Mouse (Mus musculus): ENCODE data around the gene Setd3.
A peak's percentile ranks its signal among the peaks of the same experiment; 100 is the strongest.
"Not testable (repeated sequence)": the region's sequence is repeated elsewhere in the genome, so short reads cannot be mapped to it uniquely, and the experiment has no call there.

Gene Setd3

DNA sequence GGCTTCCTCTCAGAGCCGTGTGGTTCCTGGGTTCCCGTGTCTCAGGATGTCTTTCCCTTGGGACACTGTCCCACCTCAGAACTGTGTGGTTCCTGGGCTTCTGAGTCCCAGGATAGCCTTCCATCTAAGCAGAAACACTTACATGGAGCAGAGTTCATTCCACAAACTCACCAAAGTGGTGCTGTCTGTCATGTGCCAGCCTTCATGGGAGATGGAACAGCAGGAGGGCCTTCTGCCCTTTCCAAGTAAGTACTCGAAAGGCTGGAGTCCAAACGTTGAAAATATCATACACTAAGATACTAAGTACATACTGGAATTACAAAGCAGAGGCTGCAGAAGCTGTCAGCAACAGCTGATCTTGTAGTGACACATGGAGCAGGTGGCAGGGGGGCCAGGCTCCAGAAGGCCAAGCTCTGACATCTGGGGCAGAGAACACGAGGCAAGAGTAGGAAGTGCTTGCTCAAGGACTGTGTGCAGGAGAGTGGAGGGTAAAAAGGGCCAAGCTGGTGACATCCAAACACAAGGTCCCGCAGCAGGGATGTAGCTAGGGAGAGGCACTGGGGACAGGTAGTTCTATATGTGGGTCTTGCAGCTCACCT is 43.4 kb downstream of the Setd3 start:
- peak; percentile 16 for DNase-seq

DNA sequence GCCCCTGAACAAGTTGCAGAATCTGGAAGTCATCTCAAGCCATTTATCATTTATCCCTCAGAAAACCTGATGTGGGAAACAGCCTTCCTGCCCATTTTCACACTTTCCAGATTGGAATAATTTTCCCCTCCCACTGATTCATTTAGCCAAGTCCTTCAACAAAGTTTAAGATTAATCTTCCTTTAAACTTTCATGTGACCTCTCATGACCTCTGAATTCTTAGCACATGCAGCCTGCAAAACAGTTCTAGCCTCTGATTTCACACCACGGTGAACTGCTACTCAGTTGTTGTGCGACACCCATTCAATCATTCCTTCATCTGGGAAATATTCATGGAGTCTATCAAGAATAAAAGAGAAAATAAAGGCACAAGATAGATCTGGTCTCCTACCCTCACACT is 45.9 kb downstream of the Setd3 start:
- DNase-seq, result no peak

DNA sequence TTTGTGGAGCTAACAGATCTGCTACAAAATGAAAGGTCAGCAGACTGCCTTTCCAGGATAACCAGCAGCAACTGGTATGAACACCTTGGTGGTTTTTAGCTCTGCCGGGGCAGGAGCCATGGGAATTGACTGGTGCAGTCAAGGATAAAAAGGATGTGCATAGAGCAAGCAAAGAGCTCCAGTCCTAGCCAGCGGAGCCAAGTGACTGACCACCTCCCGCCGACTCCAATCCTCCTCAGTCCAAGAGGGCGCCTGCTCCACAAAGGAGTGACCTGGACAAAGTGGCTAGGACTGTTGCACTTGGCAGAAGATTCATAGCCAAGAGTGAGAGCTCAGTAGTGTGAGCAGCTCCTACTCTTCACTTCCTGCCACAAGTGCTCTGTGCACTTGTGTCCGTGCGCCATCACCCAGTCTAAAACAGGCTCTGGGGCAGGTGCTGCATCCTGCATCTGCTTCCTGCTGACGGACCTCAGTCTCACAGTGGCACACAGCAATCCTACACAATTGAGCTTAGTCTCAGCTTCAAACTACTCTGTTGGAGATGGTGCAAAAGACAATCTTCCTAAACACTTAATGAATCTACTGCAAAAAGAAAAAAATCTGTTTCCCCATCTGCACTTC is 46.6 kb downstream of the Setd3 start:
- DNase-seq, result no peak

DNA sequence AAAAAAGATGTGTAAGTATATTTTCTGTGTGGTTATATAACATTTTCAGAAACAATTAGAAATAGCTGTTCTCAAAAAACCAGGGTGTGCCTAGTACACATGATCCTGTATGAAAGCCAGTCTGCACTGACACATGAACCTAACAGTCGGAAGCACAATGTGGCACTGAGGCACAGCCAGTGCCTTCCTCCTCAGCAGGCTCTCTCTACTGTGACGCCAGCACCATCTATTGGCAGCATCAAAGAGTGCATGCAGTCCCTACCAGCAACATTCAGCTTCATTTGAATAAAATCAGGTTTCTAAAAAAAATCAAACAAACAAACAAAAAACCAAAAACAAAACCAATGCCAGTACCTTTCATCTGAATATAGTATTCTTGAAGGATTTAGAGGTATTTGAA is 57.8 kb downstream of the Setd3 start:
- DNase-seq, result peak; percentile 75

DNA sequence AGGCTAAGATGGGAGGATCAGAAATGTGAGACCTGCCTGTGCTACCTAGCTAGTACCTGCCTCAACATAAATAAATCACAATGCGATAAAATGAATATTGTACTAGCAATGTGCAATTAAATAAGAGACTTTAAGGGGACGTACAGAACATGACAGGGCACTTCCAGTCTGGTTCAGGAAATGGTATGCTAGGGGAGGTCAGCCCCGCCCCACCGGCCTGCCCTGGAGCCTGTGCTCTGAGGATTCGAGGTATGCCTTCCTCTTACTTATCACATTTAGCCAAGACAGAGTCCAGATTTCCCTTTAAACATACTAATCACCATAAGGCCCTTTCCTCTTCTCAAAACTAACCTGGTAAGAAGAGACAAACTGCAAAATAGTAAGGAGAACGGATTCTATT is 58.7 kb downstream of the Setd3 start:
- DNase-seq, result no peak

DNA sequence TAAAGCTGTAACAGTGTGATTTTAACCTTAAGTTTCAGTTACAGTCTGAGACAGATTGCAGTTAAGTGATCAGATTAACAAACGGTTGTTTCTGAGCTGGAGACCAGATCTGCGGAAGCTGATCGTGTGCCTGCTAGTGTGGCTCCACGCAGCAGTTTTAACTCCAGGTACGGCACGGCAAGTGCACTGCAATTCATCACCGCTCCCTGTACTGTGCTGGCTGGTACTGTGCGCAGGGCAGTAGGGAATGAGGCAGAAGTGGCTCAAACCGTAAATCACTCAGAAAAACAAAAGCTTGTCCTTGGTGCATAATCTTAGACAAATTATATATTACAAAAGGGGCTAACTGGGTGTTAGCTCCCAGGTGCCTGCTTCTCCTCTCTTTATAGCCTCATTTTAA is 59.2 kb downstream of the Setd3 start:
- DNase-seq, result no peak

DNA sequence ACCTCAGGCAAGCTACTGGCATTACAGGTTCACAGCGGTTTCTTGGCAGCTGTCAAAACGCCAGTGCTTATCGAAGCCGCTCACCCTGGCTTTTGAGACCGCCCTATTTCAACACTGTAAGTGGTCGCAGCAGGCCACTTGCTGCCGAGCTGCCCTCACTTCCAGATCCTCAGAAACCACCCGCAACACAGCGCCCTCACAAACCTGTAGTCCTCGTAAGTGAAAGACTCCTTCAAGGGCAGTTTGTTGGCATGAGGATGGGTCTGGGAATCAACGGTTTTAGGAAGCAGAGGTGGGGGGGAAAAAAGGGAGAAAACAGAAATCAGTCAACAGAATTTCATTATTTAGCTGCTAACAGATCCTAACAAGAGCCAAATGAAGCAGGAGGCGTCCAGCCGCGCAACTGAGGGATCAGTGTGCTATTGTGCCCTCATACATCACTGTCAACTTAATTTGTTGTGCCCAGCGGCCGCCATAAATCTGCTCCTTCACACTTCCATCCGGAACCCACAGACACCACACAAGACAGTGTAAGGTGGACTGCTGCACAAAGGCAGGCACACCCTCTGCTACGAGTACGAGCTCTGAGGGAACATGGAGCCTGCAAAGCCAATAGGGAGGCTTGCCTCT is 60.1 kb downstream of the Setd3 start:
- DNase-seq, result no peak

DNA sequence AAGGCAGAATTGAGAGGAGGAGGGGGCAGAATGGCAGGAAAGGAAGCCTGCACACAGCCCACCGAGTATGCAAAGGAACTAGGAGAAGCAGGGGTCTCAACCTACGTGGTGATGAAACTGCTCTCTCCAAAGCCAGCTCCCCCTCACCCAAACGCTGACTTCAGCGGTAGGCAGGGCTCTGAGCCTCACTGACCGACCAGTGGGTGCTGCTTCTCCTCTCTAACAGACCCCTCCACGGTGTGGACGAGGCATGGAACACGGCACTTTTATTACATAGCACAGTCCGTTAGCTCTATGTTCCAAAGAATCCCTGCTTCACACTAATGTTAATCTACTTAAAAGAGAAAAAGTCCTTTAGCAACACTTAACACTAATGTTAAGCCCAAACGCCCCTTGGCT is 60.6 kb downstream of the Setd3 start:
- DNase-seq, result no peak

DNA sequence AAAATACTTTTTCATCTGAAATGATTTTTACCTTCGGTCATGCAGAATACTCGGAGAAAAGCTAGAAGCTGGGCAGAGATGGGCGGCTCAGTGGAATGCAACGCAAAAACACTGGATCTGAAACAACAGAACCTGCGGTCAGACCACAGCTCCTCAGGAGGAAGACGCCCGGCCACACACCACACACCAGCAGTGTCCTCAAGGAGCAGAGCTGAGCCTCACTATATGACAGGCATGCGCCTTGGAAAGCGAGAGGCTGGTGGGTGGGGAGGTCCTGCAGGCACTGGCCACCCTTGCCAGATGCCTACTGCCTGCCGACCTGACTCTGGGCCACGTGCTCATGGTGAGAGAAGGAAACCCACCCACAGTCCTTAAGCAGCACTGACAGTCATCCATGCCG is 67.9 kb downstream of the Setd3 start:
- DNase-seq, result no peak

DNA sequence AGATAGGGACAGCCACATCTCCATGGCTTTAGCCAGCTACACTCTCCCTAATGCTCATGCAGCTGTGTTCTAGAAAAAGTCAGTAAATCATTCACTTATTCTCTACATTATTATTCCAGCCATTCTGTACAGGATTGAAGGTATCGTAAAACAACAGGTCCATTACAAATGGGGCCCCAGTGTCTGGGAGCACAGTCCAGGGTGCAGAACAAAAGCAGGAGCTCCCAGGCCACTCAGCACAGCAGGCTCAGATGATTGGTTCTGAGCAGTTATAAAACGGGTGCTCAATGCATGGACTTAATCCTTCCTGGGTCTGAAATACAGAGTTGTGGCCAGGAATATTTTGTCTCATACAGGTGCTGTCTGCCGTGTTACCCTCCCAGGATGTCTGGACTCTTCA is 68.4 kb downstream of the Setd3 start:
- no peak for DNase-seq

DNA sequence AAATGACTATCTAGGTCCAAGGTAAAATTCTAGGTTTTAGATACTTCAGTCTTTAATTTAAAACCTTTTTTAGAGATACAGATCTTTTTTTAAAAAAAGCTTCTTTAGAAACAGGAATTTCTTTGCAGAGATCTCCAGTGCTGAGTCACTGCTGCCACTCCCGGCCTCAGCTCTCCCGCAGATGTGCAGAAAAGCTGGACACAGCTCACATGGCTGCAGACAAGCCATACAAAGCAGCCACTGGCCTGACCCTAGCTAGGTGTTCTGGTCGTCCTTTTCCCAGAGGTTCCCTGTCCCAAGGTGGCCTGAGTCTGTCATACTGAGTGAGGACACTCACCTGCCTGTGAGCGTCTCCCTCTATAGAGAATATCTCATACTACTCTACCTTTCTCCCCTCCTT is 69.4 kb downstream of the Setd3 start:
- no peak for DNase-seq

DNA sequence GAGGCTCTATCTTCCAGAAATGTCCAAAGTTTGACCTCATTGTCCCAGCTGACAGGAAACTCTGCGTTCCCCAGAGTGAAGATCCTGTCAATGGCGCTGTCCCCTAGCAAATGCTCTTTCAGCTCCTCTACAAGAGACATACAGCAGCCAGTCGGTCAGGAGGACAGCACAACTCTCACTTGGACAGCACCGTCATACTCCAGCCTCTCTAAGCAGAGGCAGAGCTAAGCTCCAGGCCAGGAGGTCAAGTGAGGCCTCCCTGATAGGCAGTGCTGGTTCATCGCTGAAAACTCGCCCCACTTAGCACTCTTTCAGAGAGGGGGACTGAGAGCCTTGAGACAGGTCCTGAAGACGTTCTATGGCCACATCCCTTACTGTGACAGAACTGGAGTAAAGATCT is 70.5 kb downstream of the Setd3 start:
- not testable (repeated sequence) for DNase-seq

DNA sequence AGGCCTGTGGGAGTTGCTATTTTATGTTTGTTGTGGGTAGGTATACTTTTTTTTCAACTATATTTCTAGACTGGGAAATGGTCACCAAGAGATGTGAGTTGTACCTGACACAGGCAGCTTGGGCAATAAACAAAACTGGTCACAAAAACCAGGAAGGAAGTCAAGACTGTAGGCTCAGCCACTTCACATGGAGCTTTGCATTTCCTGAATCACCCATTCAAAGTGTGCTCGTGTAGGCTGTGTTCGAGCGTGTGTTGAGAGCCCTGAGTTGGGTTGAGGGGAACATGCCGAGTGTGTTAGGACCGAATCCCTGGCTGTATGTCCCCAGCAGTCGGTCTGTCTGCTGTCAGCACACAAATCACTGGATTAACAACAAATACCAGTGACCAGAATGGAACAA is 75.8 kb downstream of the Setd3 start:
- no peak for DNase-seq

DNA sequence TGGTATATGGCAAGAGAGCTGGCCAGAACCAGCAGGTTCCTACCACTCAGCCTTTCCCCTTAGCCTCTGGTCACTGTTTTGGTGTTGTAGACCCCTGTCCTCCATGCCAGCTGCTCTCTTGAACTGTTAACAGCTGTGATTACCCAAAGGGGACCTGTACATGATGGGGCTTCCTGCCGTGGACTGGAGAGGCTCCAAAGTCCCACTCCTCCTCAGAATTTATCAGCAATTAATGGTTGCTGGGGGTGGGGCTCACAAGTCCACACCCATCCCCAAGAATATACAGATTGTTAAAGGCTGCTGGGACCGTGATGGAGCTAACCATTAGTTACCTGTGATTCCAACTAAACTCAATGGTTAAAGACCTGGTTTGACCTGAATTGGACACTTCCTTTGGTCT is 77.0 kb downstream of the Setd3 start:
- no peak for DNase-seq

DNA sequence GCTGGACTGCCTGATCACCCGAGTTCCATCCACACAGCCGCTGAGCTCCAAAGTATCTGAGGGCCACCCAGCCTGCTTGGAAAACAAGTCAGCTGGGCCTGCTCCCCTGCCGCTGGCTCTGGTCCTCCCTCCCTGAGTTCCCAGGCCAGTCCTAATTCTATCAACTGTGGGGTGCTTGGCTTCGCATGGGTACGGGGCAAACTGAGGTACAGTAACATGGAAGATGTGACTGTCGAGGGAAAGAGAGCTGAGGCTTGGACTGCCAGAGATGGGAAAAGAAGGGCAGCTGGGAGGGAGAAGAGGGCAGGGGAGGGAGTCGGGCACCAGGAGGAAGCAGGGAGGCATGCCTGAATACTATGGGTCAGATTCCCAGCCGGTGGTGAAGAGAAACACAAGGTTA is 78.9 kb downstream of the Setd3 start:
- DNase-seq, result no peak

DNA sequence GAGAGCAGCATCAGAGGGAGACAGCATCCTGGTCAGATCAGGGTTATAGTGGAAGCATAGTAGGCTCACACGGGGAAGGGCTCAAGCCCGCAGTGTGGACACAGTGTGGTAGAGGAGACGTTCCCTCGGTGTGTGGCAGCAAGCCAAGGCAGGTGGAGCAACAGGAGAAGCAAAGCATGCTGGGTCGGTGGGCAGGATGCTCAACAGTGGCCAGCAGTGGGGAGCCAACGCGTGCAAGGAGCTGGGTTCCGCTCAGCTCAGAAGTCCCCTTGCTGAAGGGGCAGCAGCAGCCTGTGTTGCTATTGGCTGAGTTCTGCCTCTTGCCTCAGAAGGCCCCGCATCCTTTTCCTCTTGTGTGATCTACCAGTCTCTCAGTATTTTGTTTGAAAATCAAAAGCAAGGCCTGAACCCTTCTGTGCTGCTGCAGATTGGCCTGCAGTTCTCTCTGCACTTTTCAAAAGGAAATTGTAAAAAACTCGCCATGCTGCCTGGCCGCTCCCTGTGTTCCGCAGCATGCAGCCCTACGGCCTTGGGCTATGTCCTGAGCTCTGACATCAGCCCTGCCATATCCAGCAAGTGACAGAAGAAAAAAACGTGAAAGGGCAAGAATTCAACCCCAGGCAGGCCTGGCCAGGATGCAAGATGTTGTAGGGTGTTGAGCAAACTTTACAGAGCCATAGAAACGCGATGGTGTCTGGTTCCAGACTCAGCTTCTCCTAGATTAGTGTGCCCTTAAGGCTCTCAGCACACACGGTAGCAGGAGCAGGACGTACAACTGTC is 80.7 kb downstream of the Setd3 start:
- no peak for DNase-seq

DNA sequence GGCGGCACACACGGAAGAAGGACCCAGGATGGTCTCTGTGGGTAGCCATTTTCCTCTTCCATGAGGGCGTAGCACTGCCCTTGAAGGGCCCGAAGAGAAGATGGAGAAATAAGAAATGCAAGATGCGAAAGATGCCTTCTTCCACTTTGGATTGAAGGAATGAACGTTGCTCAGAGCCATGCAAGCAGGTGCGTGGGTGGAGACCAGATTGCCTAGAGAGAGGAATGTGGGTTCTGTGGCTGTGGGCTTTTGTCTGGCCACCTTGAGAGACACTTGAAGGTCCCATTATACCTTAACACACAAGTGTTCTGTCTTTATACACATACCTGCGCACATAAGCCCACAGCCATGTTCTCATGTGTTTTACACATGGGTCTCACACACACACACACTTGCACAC is 81.5 kb downstream of the Setd3 start:
- no peak for DNase-seq

DNA sequence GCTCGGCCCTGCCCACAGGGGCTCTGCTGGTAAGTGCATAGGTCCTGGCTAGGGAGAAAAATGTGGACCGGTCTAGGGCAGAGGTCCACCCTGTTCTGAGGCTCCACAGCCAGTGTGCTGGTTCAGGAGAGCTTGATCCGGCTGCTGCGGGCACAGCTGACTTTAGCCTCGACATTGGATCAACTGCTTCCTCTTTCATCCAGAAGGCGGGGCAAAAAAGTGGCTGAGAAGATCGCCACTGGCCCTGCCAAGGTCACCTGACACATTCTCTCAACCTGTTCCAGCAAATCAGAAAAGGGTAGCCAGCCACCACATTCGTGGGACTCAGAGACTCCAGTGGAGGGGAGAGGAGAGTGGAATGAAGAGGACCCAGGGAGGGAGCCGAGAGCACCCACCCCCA is 90.9 kb downstream of the Setd3 start:
- no peak for DNase-seq

DNA sequence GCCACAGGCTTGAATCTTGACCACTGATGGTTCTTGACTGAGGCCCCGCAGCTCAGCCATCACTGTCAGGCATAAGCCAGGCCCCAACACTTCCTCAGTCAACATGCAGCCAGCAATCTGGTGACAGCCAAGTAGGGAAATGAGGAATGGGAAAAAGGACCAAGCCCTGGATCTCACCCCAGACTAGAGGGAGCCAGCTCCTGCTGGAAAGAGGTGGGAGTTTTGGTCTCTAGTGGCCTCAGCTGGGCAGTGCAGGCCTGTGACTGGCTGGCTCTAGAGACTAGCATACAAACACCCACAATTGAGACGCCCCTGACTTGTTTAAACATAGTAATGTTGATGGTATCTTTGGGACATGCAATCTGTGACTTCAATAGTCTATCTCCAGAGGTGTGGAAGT is 91.6 kb downstream of the Setd3 start:
- no peak for DNase-seq

DNA sequence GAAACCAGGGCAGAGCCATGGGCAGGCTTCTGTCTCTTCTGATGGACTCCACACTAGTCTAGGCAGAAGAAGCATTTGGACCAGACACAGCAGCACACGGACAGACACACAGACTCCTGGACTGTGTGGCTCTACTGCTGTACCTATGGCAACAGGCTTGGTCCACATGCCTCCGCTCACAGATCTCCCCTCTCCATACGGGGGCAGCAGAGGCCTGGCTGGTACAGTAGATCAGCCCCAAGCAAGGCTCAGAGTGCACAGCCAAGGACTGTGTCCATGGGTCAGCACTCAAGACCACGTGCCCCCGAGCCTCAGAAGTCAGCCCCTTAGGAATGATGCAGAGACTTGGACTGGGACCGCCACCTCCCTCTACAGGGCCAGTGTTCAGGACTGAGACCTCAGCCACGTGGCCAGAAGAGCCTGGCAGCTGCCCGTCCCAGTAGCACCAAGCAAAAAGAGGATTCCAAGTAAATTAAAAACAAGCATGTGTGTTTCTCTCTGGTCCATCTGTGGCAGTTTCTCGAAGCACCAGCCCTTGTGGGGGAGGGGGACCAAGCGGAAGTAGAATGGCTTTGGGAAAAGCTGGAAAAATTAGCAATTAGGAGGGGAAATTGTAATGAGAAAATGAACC is 100.9 kb downstream of the Setd3 start:
- DNase-seq, result no peak

DNA sequence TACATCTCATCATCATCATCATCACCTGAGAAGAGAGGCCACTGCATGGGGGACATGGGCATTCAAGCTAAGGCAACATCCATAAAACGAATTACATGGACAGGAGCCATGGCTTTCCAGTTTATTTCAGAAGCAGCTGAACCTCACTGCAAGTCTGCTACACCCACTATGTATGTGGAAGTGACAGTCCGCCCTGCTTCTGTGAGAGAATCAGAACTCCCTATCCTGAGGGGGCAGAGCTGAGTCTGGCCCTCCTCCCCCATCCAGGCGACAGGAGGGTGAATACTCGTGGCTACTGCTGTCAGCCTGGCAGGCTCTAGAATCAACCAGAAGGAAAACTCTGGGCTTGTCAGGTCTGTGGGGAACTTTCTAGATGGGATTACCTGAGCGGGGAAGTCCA is 106.2 kb downstream of the Setd3 start:
- DNase-seq, result no peak

DNA sequence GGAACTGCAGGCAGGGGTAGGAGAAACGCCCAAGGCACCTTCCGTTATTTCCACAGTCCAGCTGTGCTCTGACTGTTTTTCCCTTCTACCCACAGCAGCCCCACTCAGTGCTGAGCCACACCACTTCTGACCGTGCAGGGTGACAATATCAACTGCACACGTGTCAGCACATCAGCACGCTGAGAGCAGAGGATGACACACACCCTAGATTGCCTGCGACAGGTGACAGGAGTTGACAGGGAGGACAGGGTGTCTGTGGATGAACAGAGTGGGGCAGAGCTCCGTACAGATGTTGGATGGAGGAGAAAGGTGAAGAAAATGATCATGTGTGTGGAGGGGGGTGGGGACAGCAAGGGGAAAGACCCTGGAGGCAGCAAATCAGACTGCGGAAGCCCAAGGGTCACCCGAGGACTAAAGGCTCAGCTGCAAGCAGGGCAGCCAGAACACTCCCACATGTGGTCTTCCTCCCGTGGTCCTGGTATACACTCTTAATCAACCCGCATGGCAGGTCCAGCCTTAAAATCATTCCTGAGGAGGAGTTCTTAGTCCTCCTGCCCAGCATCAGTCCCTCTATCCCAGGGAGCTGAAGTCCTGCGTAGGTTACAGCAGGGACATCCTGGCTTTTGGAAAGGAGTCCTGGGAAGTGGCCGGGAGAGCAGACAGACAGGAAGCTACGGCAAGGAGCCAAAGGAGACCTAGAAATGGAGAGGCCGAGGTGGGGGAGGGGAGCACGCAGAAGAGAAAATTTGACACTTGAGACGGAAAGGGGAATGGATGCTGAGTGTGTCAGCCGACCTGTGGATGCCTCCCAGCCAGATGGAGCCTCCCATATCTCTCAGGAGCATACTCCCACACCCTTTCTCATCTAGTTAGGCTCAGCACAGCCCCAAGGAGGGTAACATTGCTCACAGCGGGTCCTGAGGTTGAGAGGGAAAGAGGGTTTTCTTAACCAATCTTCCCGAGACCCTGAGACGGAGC is 108.1 kb downstream of the Setd3 start:
- no peak for DNase-seq
